Mouse (Mus musculus): ENCODE results near the gene Derl3.

DNA sequence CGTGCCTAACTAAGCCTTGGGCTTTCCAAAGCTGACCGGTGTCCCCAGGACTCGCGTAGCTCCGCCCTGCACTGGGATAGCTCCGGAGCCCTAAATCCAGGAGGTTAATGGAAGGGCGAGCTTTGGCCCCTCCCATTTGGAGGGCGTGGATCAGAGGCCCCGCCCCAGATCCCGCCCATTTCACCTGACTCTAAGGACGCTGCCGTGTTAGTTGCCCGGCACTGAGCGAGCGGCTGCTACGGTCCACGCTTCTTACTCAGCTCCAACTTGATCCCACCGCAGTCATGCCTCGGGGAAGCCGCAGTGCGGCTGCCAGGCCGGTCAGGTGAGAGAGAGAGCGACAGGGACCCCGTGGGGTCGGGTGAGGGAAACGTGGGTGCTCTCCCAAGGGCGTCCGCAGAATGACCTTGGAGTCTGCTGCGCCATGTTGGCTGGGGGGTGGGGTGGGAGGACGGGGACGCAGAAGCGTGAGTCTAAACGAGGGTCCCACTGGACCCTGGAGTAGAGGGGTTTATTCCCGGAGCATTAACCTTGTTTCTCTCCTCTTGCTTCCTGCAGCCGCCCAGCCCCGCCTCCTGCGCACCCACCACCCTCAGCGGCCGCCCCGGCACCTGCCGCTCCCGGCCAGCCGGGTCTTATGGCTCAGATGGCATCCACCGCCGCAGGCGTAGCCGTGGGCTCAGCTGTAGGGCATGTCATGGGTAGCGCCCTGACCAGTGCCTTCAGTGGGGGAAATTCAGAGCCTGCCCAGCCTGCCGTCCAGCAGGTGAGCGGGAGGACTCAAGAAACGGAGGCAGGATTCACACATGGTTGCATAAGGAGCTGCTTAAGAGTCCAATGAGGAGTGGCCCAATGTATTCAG, 42.7 kb downstream of the Derl3 start, which contains the start of gene Mmp11:
- no peak for TF ChIP-seq CTCF (IDR thresholded peaks at IDR 0.05; ENCODE audit: low read depth, low read length)
- TF ChIP-seq POLR2A (IDR thresholded peaks at IDR 0.05; ENCODE audit: borderline replicate concordance, low read depth, low read length) = no peak
